8 mouse cellular contexts compared by ENCODE assay signal in genomic region chr15:102518859-102519201, GRCm38 (mm10). TPM values are rescaled to one million over a fixed set of nuclear protein-coding genes. Genes with fewer than 3 reads are reported as not detected.
A peak's percentile ranks its signal among the peaks of the same experiment; 100 is the strongest.
DNase-seq lines count a peak whose midpoint lies in the region; ATAC-seq and TF ChIP-seq lines count a peak whose summit lies in the region.

No protein-coding gene starts in this region.

- peak overlapping the region; percentile 99 for H3K27ac ChIP-seq in heart, postnatal 0 days (ENCODE audit: low read depth)
- peak overlapping the region; percentile 94 for H3K27ac ChIP-seq in bone marrow, adult 2 months (ENCODE audit: control insufficient read depth, insufficient read depth, low read depth, low read length, poor library complexity)
- H3K27ac ChIP-seq in hindbrain, embryonic 12.5 days = peak overlapping the region; percentile 99
- H3K27ac ChIP-seq in midbrain, embryonic 11.5 days (ENCODE audit: low read depth, low read length) = peak overlapping the region; percentile 97; the same call in 1 of the 2 replicates

- H3K9me3 ChIP-seq in heart, postnatal 0 days (replicated peaks; ENCODE audit: control insufficient read depth, low read length) = no peaks in the 10 kb centered on the region
- H3K9me3 ChIP-seq in hindbrain, embryonic 12.5 days (replicated peaks) = no peaks in the 10 kb centered on the region
- no peaks in the 10 kb centered on the region for H3K9me3 ChIP-seq in midbrain, embryonic 11.5 days (ENCODE audit: control insufficient read depth, low read length)

- peak overlapping the region; percentile 79 for H3K9ac ChIP-seq in heart, postnatal 0 days (replicated peaks; ENCODE audit: low read depth, low read length)
- H3K9ac ChIP-seq in hindbrain, embryonic 12.5 days = peak overlapping the region; percentile 79
- H3K9ac ChIP-seq in midbrain, embryonic 11.5 days (ENCODE audit: low read length) = peak overlapping the region; percentile 89

- H3K4me3 ChIP-seq in heart, postnatal 0 days (ENCODE audit: low read depth, low read length) = peak overlapping the region; percentile 61
- peak overlapping the region; percentile 80 for H3K4me3 ChIP-seq in bone marrow, adult 2 months (replicated peaks; ENCODE audit: control insufficient read depth, low read depth, low read length)
- peak overlapping the region; percentile 55 for H3K4me3 ChIP-seq in hindbrain, embryonic 12.5 days
- peak overlapping the region; percentile 65 for H3K4me3 ChIP-seq in midbrain, embryonic 11.5 days (ENCODE audit: low read depth, low read length)

- no peak for TF ChIP-seq POLR2A in bone marrow, adult 2 months (IDR thresholded peaks at IDR 0.05; ENCODE audit: borderline replicate concordance, control insufficient read depth, low read depth, low read length)

- peaks cover 21% of the 10 kb centered on the region for H3K36me3 ChIP-seq in heart, postnatal 0 days (replicated peaks; ENCODE audit: control insufficient read depth, insufficient read depth, low read length)
- peaks cover 19% of the 10 kb centered on the region for H3K36me3 ChIP-seq in hindbrain, embryonic 12.5 days
- H3K36me3 ChIP-seq in midbrain, embryonic 11.5 days (ENCODE audit: control insufficient read depth, insufficient read depth, low read length) = no peaks in the 10 kb centered on the region

- no peak for TF ChIP-seq EP300 in heart, postnatal 0 days (IDR thresholded peaks at IDR 0.05; ENCODE audit: low read depth)

- no peak for DNase-seq in heart, postnatal 0 days (ENCODE audit: low spot score)
- DNase-seq in heart, adult 11 months = no peak
- no peak for DNase-seq in midbrain, embryonic 11.5 days (ENCODE audit: low spot score, missing footprints)
- DNase-seq in frontal cortex, postnatal 14 days (ENCODE audit: low spot score in 2 of 2) = no peak
- no peak for DNase-seq in right cerebral cortex, postnatal 36 days (ENCODE audit: low spot score in 2 of 2)
- no peak for DNase-seq in cerebellum, postnatal 25 days

- no peaks in the 10 kb centered on the region for H3K27me3 ChIP-seq in heart, postnatal 0 days (ENCODE audit: control insufficient read depth, insufficient read depth, low read length)
- H3K27me3 ChIP-seq in hindbrain, embryonic 12.5 days = no peaks in the 10 kb centered on the region
- no peaks in the 10 kb centered on the region for H3K27me3 ChIP-seq in midbrain, embryonic 11.5 days (ENCODE audit: control insufficient read depth, insufficient read depth, low read length)

- peaks cover 23% of the 10 kb centered on the region for H3K4me1 ChIP-seq in heart, postnatal 0 days (ENCODE audit: control insufficient read depth, insufficient read depth)
- H3K4me1 ChIP-seq in bone marrow, adult 2 months (ENCODE audit: control insufficient read depth, insufficient read depth, low read length) = no peaks in the 10 kb centered on the region; the same call in 1 of the 2 replicates
- H3K4me1 ChIP-seq in hindbrain, embryonic 12.5 days = peaks cover 39% of the 10 kb centered on the region
- H3K4me1 ChIP-seq in midbrain, embryonic 11.5 days (ENCODE audit: control insufficient read depth, insufficient read depth, low read length) = peaks cover 15% of the 10 kb centered on the region

- 9% methylated on average over 9 of the region's 9 CpGs for WGBS in heart, postnatal 0 days
- under 1% methylated on average over 9 of the region's 9 CpGs for WGBS in bone marrow, adult 2 months
- WGBS in hindbrain, embryonic 12.5 days = 17% methylated on average over 9 of the region's 9 CpGs
- 23% methylated on average over 9 of the region's 9 CpGs for WGBS in midbrain, embryonic 11.5 days

- peak overlapping the region; percentile 93 for H3K4me2 ChIP-seq in heart, postnatal 0 days (ENCODE audit: low read depth, low read length)
- peak overlapping the region; percentile 82 for H3K4me2 ChIP-seq in hindbrain, embryonic 12.5 days (replicated peaks)
- peak overlapping the region; percentile 92 for H3K4me2 ChIP-seq in midbrain, embryonic 11.5 days

- ATAC-seq in heart, postnatal 0 days (ENCODE audit: insufficient read depth, low read depth) = no peak
- ATAC-seq in hindbrain, embryonic 12.5 days (ENCODE audit: low FRiP score) = no peak; the same call in 1 of the 2 replicates
- ATAC-seq in midbrain, embryonic 11.5 days (ENCODE audit: low FRiP score) = no peak

- TF ChIP-seq CTCF in heart, postnatal 0 days (IDR thresholded peaks at IDR 0.05; ENCODE audit: low read depth) = no peak
- TF ChIP-seq CTCF in bone marrow, adult 2 months (IDR thresholded peaks at IDR 0.05; ENCODE audit: control insufficient read depth, insufficient read depth, low read length) = no peak

RNA-seq across cellular contexts. Expression of gene Tarbp2, which starts 0.8 kb away (rescaled TPM):
- total RNA-seq in heart, postnatal 0 days (2014; rRNA removed; ENCODE audit: low replicate concordance) = 73.7 and 74.9 TPM in 2 replicates
- polyA plus RNA-seq in heart, postnatal 0 days (2015; fragmentation: Nextera tagmentation; extraction: Ambion mirVana) = 65.4 and 68.5 TPM in 2 replicates
- polyA plus RNA-seq in bone marrow, adult 2 months (2011; ENCODE audit: insufficient read depth, insufficient read length, low replicate concordance, missing spikeins) = 38.4 and 67.5 TPM in 2 replicates
- polyA plus RNA-seq in hindbrain, embryonic 12.5 days (2016; fragmentation: Nextera tagmentation; extraction: Ambion mirVana) = 93.0 and 94.0 TPM in 2 replicates
- 91.2 and 96.6 TPM in 2 replicates for polyA plus RNA-seq in midbrain, embryonic 11.5 days (2014; fragmentation: Nextera tagmentation; extraction: Ambion mirVana)

RNA-seq across cellular contexts. Expression of gene Map3k12, which starts 2.0 kb away (rescaled TPM):
- total RNA-seq in heart, postnatal 0 days (2014; rRNA removed; ENCODE audit: low replicate concordance) = 4.7 and 6.1 TPM in 2 replicates
- 4.1 and 4.6 TPM in 2 replicates for polyA plus RNA-seq in heart, postnatal 0 days (2015; fragmentation: Nextera tagmentation; extraction: Ambion mirVana)
- 2.2 and 3.1 TPM in 2 replicates for polyA plus RNA-seq in bone marrow, adult 2 months (2011; ENCODE audit: insufficient read depth, insufficient read length, low replicate concordance, missing spikeins)
- polyA plus RNA-seq in hindbrain, embryonic 12.5 days (2016; fragmentation: Nextera tagmentation; extraction: Ambion mirVana) = 45.5 and 46.0 TPM in 2 replicates
- polyA plus RNA-seq in midbrain, embryonic 11.5 days (2014; fragmentation: Nextera tagmentation; extraction: Ambion mirVana) = 16.4 and 19.7 TPM in 2 replicates

RNA-seq across cellular contexts. Expression of gene Npff, which starts 5.9 kb away (rescaled TPM):
- total RNA-seq in heart, postnatal 0 days (2014; rRNA removed; ENCODE audit: low replicate concordance) = 0.84 TPM in 1 of 2 replicates, not detected in the other
- polyA plus RNA-seq in heart, postnatal 0 days (2015; fragmentation: Nextera tagmentation; extraction: Ambion mirVana) = 0.89 and 1.1 TPM in 2 replicates
- polyA plus RNA-seq in bone marrow, adult 2 months (2011; ENCODE audit: insufficient read depth, insufficient read length, low replicate concordance, missing spikeins) = 16.0 and 32.7 TPM in 2 replicates
- 3.6 and 4.3 TPM in 2 replicates for polyA plus RNA-seq in hindbrain, embryonic 12.5 days (2016; fragmentation: Nextera tagmentation; extraction: Ambion mirVana)
- 0.98 and 1.9 TPM in 2 replicates for polyA plus RNA-seq in midbrain, embryonic 11.5 days (2014; fragmentation: Nextera tagmentation; extraction: Ambion mirVana)

RNA-seq across cellular contexts. Expression of gene Gm10337, which starts 15.3 kb away (rescaled TPM):
- not detected in 2 replicates for total RNA-seq in heart, postnatal 0 days (2014; rRNA removed; ENCODE audit: low replicate concordance)
- polyA plus RNA-seq in heart, postnatal 0 days (2015; fragmentation: Nextera tagmentation; extraction: Ambion mirVana) = not detected in 2 replicates
- polyA plus RNA-seq in bone marrow, adult 2 months (2011; ENCODE audit: insufficient read depth, insufficient read length, low replicate concordance, missing spikeins) = not detected in 2 replicates
- polyA plus RNA-seq in hindbrain, embryonic 12.5 days (2016; fragmentation: Nextera tagmentation; extraction: Ambion mirVana) = 4.3 and 6.6 TPM in 2 replicates
- polyA plus RNA-seq in midbrain, embryonic 11.5 days (2014; fragmentation: Nextera tagmentation; extraction: Ambion mirVana) = 6.7 TPM in 1 of 2 replicates, not detected in the other

RNA-seq across cellular contexts. Expression of gene Pcbp2, which starts 48.5 kb away (rescaled TPM):
- total RNA-seq in heart, postnatal 0 days (2014; rRNA removed; ENCODE audit: low replicate concordance) = 180 and 221 TPM in 2 replicates
- 118 and 121 TPM in 2 replicates for polyA plus RNA-seq in heart, postnatal 0 days (2015; fragmentation: Nextera tagmentation; extraction: Ambion mirVana)
- 210 and 264 TPM in 2 replicates for polyA plus RNA-seq in bone marrow, adult 2 months (2011; ENCODE audit: insufficient read depth, insufficient read length, low replicate concordance, missing spikeins)
- 153 and 161 TPM in 2 replicates for polyA plus RNA-seq in hindbrain, embryonic 12.5 days (2016; fragmentation: Nextera tagmentation; extraction: Ambion mirVana)
- polyA plus RNA-seq in midbrain, embryonic 11.5 days (2014; fragmentation: Nextera tagmentation; extraction: Ambion mirVana) = 234 and 255 TPM in 2 replicates
